Mouse (Mus musculus) embryonic facial prominence, embryonic 11.5 days (tissue): ENCODE measurements around the gene Skap1. TPM values are rescaled to one million over a fixed set of nuclear protein-coding genes. Genes with fewer than 3 reads are reported as not detected.

Experiments
- ATAC-seq: fragments of 200-750 bp; cut with Nextera tagmentation; replicated peaks from 2 replicates; pipeline ENCODE4 v1.8.0; 2017; ENCODE audit warnings: low read depth; ENCODE audit not compliant: insufficient number of reproducible peaks, low FRiP score, low TSS enrichment
- DNase-seq: peaks from one replicate; pipeline ENCODE4 v3.0.0-alpha.2; 2015; ENCODE audit warnings: low spot score
- H3K27ac ChIP-seq: fragments of 300-500 bp; sonication (generic); replicated peaks from 2 replicates; pipeline ENCODE4 v1.5.1; 2014; ENCODE audit warnings: mild to moderate bottlenecking, low read depth, low read length, control low read depth
- H3K27me3 ChIP-seq: fragments of 300-500 bp; sonication (generic); 2 replicates; pipeline ENCODE4 v1.6.1; 2014; ENCODE audit warnings: mild to moderate bottlenecking, low read length, moderate library complexity, mixed read lengths; ENCODE audit not compliant: control insufficient read depth, insufficient read depth
- H3K36me3 ChIP-seq: fragments of 300-500 bp; sonication (generic); replicated peaks from 2 replicates; pipeline ENCODE4 v1.6.1; 2014; ENCODE audit warnings: low read depth, mild to moderate bottlenecking, low read length, moderate library complexity, mixed read lengths; ENCODE audit not compliant: control insufficient read depth, insufficient read depth
- H3K4me1 ChIP-seq: fragments of 300-500 bp; sonication (generic); 2 replicates; pipeline ENCODE4 v1.6.1; 2014; ENCODE audit warnings: low read length, mixed read lengths; ENCODE audit not compliant: control insufficient read depth, insufficient read depth
- H3K4me2 ChIP-seq: fragments of 300-500 bp; sonication (generic); 2 replicates; pipeline ENCODE4 v1.6.1; 2014; ENCODE audit warnings: low read depth, mild to moderate bottlenecking, control low read depth, low read length, moderate library complexity
- H3K4me3 ChIP-seq: fragments of 300-500 bp; sonication (generic); 2 replicates; pipeline ENCODE4 v1.5.1; 2014; ENCODE audit warnings: low read depth, low read length, control low read depth
- H3K9ac ChIP-seq: fragments of 300-500 bp; sonication (generic); replicated peaks from 2 replicates; pipeline ENCODE4 v1.6.1; 2014; ENCODE audit warnings: mild to moderate bottlenecking, control low read depth, low read length
- H3K9me3 ChIP-seq: fragments of 300-500 bp; sonication (generic); replicated peaks from 2 replicates; pipeline ENCODE4 v1.6.1; 2016; ENCODE audit warnings: mild to moderate bottlenecking, low read length, inconsistent platforms, mixed read lengths; ENCODE audit not compliant: control insufficient read depth
- WGBS: fragments of 180-500 bp; shearing (Covaris S2); extraction: QIAGEN DNeasy Blood & Tissue Kit; methylation state at CpG from one replicate; pipeline ENCODE4 v1.1.7; 2014; 5-methylcytosine and 5-hydroxymethylcytosine counted together
- polyA plus RNA-seq: library from polyadenylated mRNA; unstranded; fragments of >200 nt; fragmentation: Nextera tagmentation; extraction: Ambion mirVana; gene quantifications from 2 replicates; pipeline ENCODE4 v1.2.1, GENCODE M21; 2014

The Skap1 gene
- polyA plus RNA-seq, 1 experiment from 2014 or later, result 0.43 TPM

DNA sequence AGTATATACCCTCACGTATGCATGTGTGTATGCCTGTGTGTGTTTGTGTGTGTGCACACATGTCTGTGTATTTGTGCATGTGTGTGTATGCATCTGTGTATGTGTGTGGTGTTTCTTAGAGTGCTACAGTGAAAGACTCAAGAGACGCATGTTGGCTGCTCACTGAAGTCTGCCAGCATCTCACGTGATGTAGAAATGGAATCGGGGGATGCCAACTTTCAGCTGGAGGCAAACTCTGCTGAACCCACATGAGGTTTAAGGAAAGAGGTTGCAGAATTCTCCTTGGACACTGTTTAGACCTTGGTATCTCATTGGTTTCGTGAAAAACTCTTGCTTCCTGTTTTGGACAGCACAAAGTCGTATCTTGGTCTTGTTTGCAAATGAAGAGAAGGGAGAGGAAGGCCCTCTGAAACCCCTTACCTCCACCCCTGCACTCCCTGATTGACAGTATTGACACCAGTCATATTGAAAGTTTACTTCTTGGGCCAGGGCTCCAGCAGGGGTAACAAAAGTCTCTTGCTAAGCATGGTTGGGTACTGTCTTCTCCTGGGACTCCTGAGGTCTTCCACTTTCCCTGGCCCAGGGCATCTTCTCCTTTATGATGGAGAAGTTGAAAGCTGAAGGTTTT lies 8.6 kb upstream of the Skap1 start:
- Histone ChIP-seq H3K4me2 (no peak overlapping the region), H3K27me3 (no peaks in the 10 kb centered on the region), H3K27ac (no peak overlapping the region), H3K4me3 (no peak overlapping the region), H3K9ac (no peak overlapping the region), H3K4me1 (no peaks in the 10 kb centered on the region), H3K9me3 (no peaks in the 10 kb centered on the region), H3K36me3 (no peaks in the 10 kb centered on the region)
- no peak for DNase-seq
- 88% methylated on average over 6 of the region's 6 CpGs for WGBS
- no peak for ATAC-seq

DNA sequence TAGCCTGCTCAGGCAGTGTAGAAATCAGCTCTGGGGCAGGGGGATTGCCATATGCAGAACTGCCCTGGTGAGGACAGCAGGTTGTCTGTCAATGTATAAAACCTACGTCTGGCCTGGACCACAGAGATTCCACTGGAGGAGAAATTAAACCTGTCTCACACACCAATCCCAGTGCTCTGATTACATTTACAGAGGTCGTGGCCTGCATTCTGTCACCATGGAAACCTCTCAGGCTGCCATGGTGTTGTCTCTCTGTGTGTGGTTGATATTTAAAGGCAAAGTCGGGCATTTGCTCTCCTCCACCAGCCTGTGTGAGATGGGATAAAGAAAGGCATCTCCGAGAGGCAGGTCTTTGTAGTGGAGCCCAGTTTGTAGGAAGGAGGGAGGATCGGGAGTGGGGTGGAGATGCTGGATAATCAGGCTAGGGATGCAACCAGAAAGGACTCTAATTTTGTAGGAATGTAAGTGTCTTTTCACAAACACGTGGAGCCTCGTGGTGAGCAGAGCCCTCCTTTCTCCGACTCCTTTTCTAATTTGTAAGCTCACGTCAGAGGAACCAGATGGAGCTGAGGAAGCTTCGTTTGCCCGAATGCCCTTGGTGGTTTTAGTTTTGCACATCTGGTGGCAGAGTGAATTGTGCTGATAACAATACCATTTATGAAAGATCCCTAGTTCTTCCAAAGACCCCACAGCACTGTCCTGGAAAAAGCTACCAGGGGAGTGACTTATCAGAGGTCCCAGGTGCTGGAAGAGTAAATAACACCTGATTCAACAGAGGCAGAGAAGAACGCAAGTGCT lies 7.7 kb upstream of the Skap1 start:
- ATAC-seq, result 0 out of 2 replicates have a peak, but pooled peaks have one; percentile 39
- Histone ChIP-seq H3K27ac (no peak overlapping the region), H3K4me3 (no peak overlapping the region)

GRCm38 (mm10) chr11:96461766-96462165 lies 2.6 kb upstream of the Skap1 start:
- Histone ChIP-seq H3K36me3 (no peaks in the 10 kb centered on the region), H3K4me1 (peaks cover 4% of the 10 kb centered on the region), H3K9me3 (no peaks in the 10 kb centered on the region), H3K27me3 (peaks cover 21% of the 10 kb centered on the region), H3K4me2 (no peak overlapping the region), H3K27ac (no peak overlapping the region), H3K9ac (no peak overlapping the region), H3K4me3 (no peak overlapping the region)
- DNase-seq, result no peak
- 0 out of 2 replicates have a peak, but pooled peaks have one; percentile 48 for ATAC-seq
- WGBS, result 56% methylated on average over 4 of the region's 4 CpGs

More for the DNA sequence above, 7.7 kb upstream of the Skap1 start:
- peak; percentile 37 for DNase-seq
- Histone ChIP-seq H3K36me3 (no peaks in the 10 kb centered on the region), H3K9ac (no peak overlapping the region), H3K9me3 (no peaks in the 10 kb centered on the region), H3K4me2 (no peak overlapping the region), H3K4me1 (no peaks in the 10 kb centered on the region; the same call in 1 of the 2 replicates), H3K27me3 (no peaks in the 10 kb centered on the region)
- 39% methylated on average over 12 of the region's 12 CpGs for WGBS

- H3K27ac ChIP-seq, result no peak overlapping the region
- peak; percentile 44; the same call in 1 of the 2 replicates for ATAC-seq
- H3K36me3 ChIP-seq, result no peaks in the 10 kb centered on the region
- WGBS, result 10% methylated on average over 9 of the region's 9 CpGs
- H3K4me3 ChIP-seq, result no peak overlapping the region
- no peaks in the 10 kb centered on the region for H3K9me3 ChIP-seq
- peaks cover 4% of the 10 kb centered on the region for H3K4me1 ChIP-seq
- no peak overlapping the region for H3K9ac ChIP-seq
- H3K4me2 ChIP-seq, result no peak overlapping the region
- H3K27me3 ChIP-seq, result peaks cover 21% of the 10 kb centered on the region
- DNase-seq, result peak; percentile 47
These were observed 2.1 kb upstream of the Skap1 start for GRCm38 (mm10) chr11:96462191-96462752.

DNA sequence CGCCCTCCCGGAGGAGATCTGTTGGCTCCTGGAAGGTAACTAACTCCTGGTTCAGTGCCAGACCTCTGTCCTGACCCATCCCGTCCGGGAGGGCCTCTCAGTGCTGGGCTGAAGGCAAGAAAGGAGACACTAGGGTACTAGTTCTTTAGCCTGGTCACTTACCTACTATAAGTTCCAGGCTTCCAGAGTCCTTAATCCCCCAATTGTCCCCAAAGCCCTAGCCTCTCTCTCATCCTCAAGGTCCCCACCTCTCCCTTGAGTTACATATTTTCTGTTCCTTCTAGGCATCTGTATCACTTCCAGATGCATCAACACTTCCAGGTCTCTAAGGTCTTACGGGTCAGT lies 295 bp downstream of the Skap1 start:
- H3K4me2 ChIP-seq, result peak overlapping the region; percentile 64; the same call in 1 of the 2 replicates
- peaks cover 4% of the 10 kb centered on the region for H3K4me1 ChIP-seq
- ATAC-seq (no peak), DNase-seq (no peak)
- no peak overlapping the region for H3K27ac ChIP-seq
- 24% methylated on average over 5 of the region's 5 CpGs for WGBS
- H3K9ac ChIP-seq, result no peak overlapping the region
- H3K36me3 ChIP-seq, result no peaks in the 10 kb centered on the region
- H3K9me3 ChIP-seq, result no peaks in the 10 kb centered on the region
- H3K4me3 ChIP-seq, result peak overlapping the region; percentile 27
- peaks cover 21% of the 10 kb centered on the region for H3K27me3 ChIP-seq

DNA sequence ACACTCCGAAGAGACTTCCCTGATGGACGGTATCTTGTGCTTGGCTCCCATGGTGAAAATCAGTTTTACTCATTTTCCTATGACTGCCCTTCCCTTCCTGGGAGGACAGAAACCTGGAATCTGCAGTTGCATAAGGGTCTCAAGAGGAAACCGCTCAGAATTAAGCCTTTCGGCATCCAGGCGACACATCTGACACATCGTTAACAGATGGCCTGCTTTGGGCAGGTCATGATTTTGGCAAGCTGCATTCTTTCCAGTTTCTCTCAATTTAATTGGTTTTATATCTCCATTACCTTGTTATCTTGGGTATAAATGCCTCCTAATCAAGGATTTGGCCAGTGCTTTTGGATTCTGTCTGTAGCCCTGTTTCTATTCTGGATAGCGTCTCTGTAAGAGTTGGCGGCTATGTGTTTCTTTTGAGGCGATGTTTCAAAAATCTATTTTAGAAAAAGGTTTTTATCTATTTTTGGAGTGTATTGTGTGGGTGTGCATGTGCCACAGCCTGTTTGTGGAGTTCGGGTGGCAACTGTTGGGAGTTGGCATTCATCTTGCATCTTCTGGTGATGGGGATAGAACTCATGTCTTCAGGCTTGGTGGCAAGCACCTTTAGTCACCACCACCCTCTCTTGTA lies 1.1 kb downstream of the Skap1 start:
- Histone ChIP-seq H3K36me3 (no peaks in the 10 kb centered on the region), H3K9ac (no peak overlapping the region), H3K27me3 (peaks cover 21% of the 10 kb centered on the region), H3K4me3 (no peak overlapping the region), H3K27ac (no peak overlapping the region), H3K9me3 (no peaks in the 10 kb centered on the region), H3K4me1 (peaks cover 4% of the 10 kb centered on the region), H3K4me2 (no peak overlapping the region)
- 88% methylated on average over 10 of the region's 10 CpGs for WGBS
- ATAC-seq, result no peak
- DNase-seq, result no peak

DNA sequence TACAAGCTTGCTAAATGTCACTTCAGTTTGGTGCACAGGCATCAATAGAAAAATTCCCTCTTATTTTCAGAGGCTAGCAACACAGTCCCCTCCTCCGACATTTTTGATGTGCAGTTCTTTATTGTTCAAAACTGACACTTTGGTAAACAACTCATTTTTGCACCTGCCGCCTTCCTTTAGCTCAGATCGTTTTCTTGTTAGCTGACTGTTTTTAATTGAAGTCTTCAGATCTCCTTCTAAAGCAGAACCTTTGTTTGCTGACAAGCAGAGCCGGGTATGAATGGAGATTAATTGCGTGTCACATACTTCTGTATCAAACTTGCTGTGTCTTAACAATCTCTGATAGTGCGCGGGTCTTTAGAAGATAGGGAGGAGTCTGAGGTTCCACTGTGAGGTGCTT lies 2.0 kb downstream of the Skap1 start:
- H3K9me3 ChIP-seq, result no peaks in the 10 kb centered on the region
- ATAC-seq (no peak), DNase-seq (no peak)
- H3K36me3 ChIP-seq, result no peaks in the 10 kb centered on the region
- no peak overlapping the region for H3K4me2 ChIP-seq
- no peak overlapping the region for H3K9ac ChIP-seq
- H3K27me3 ChIP-seq, result peaks cover 21% of the 10 kb centered on the region
- 63% methylated on average over 7 of the region's 7 CpGs for WGBS
- H3K4me1 ChIP-seq, result peaks cover 4% of the 10 kb centered on the region
- H3K27ac ChIP-seq, result no peak overlapping the region
- H3K4me3 ChIP-seq, result no peak overlapping the region
